Mouse (Mus musculus) MEL (cell line): Measurements from ENCODE around the gene Klf1. TPM values are rescaled to one million over a fixed set of nuclear protein-coding genes. Genes with fewer than 3 reads are reported as not detected.

Experiments used
- DNase-seq: peaks from one replicate; pipeline ENCODE4 v3.0.0; 2011; ENCODE audit warnings: low read depth, low spot score
- H3K27ac ChIP-seq: 2 replicates; pipeline ENCODE4 v1.5.1; 2012; ENCODE audit warnings: low read depth, mild to moderate bottlenecking, control low read depth, low read length, moderate library complexity; ENCODE audit not compliant: control insufficient read depth
- H3K27me3 ChIP-seq, 2 experiments: fragments of 150-350 bp in 1 of 2; sonication (generic) in 1 of 2; 2 replicates each; pipeline ENCODE4 v1.6.1; 2012; ENCODE audit warnings: low read length in 2 of 2, mild to moderate bottlenecking in 2 of 2, improper control_type of control experiment in 1 of 2, moderate library complexity in 1 of 2; ENCODE audit not compliant: insufficient read depth in 2 of 2, control insufficient read depth in 1 of 2
- H3K36me3 ChIP-seq, 2 experiments: 2 replicates each; pipeline ENCODE4 v1.6.1; 2012 to 2014; ENCODE audit warnings: low read length in 2 of 2, improper control_type of control experiment in 1 of 2, inconsistent platforms in 1 of 2, mild to moderate bottlenecking in 1 of 2; ENCODE audit not compliant: insufficient read depth in 2 of 2, control insufficient read depth in 1 of 2
- H3K4me1 ChIP-seq, 2 experiments: fragments of 150-350 bp in 1 of 2; sonication (generic) in 1 of 2; 2 replicates each; pipeline ENCODE4 v1.6.1; 2012; ENCODE audit warnings: low read length in 2 of 2, improper control_type of control experiment in 1 of 2, mild to moderate bottlenecking in 1 of 2; ENCODE audit not compliant: insufficient read depth in 2 of 2, control insufficient read depth in 1 of 2
- H3K4me3 ChIP-seq, 2 experiments: fragments of 150-350 bp in 1 of 2; sonication (generic) in 1 of 2; 2 replicates each; pipeline ENCODE4 v1.5.1; 2012; ENCODE audit warnings: low read depth in 2 of 2, low read length in 2 of 2, mild to moderate bottlenecking in 2 of 2, moderate library complexity in 2 of 2, control low read depth in 1 of 2, improper control_type of control experiment in 1 of 2; ENCODE audit not compliant: control insufficient read depth in 1 of 2, insufficient read depth in 1 of 2
- H3K79me2 ChIP-seq: 2 replicates; pipeline ENCODE4 v1.6.1; 2012; ENCODE audit warnings: mild to moderate bottlenecking, low read length, moderate library complexity; ENCODE audit not compliant: control insufficient read depth, poor library complexity, insufficient read depth
- H3K9ac ChIP-seq: 2 replicates; pipeline ENCODE4 v1.6.1; 2012; ENCODE audit warnings: low read depth, mild to moderate bottlenecking, control low read depth, low read length, moderate library complexity; ENCODE audit not compliant: control insufficient read depth, poor library complexity, severe bottlenecking
- H3K9me3 ChIP-seq: fragments of 150-350 bp; sonication (generic); replicated peaks from 2 replicates; pipeline ENCODE4 v1.6.1; 2012; ENCODE audit warnings: mild to moderate bottlenecking, low read length, improper control_type of control experiment, moderate library complexity; ENCODE audit not compliant: insufficient read depth
- CHD1 ChIP-seq: IDR thresholded peaks from 2 replicates; pipeline ENCODE4 v1.6.1; 2012; ENCODE audit warnings: low read depth, mild to moderate bottlenecking, inconsistent platforms, low read length, improper control_type of control experiment
- CTCF ChIP-seq, 3 experiments: IDR thresholded peaks in 2 of 3; conservative IDR thresholded peaks in 1 of 3; 2 replicates each; pipeline ENCODE4 v1.5.1; 2011 to 2012; ENCODE audit warnings: low read length in 3 of 3, low read depth in 2 of 3, mild to moderate bottlenecking in 2 of 3, improper control_type of control experiment in 1 of 3, inconsistent platforms in 1 of 3, mixed read lengths in 1 of 3, moderate library complexity in 1 of 3; ENCODE audit not compliant: control insufficient read depth in 1 of 3, insufficient read depth in 1 of 3, poor library complexity in 1 of 3, severe bottlenecking in 1 of 3
- E2F4 ChIP-seq: IDR thresholded peaks from 2 replicates; pipeline ENCODE4 v1.6.1; 2011; ENCODE audit warnings: low read depth, low read length, improper control_type of control experiment, borderline replicate concordance
- ELF1 ChIP-seq: IDR thresholded peaks from 2 replicates; pipeline ENCODE4 v1.6.1; 2014; ENCODE audit warnings: low read depth, mild to moderate bottlenecking, inconsistent platforms, low read length, improper control_type of control experiment, moderate library complexity
- EP300 ChIP-seq, 2 experiments: IDR thresholded peaks; 2 replicates each; pipeline ENCODE4 v1.6.1; 2011; ENCODE audit warnings: improper control_type of control experiment in 2 of 2, low read length in 2 of 2, low read depth in 1 of 2, mild to moderate bottlenecking in 1 of 2
- HCFC1 ChIP-seq: IDR thresholded peaks from 2 replicates; pipeline ENCODE4 v1.6.1; 2012; ENCODE audit warnings: low read depth, mild to moderate bottlenecking, inconsistent platforms, low read length, improper control_type of control experiment, moderate library complexity
- KAT2A ChIP-seq: conservative IDR thresholded peaks from 2 replicates; pipeline ENCODE4 v1.6.1; 2012; ENCODE audit warnings: low read depth, low read length, improper control_type of control experiment, inconsistent platforms
- MAFK ChIP-seq: IDR thresholded peaks from 2 replicates; pipeline ENCODE4 v1.6.1; 2011; ENCODE audit warnings: low read depth, mild to moderate bottlenecking, low read length, improper control_type of control experiment, borderline replicate concordance
- MAZ ChIP-seq: IDR thresholded peaks from 2 replicates; pipeline ENCODE4 v1.6.1; 2012; ENCODE audit warnings: low read depth, mild to moderate bottlenecking, inconsistent platforms, low read length, improper control_type of control experiment
- MEF2A ChIP-seq: IDR thresholded peaks from 2 replicates; pipeline ENCODE4 v1.6.1; 2014; ENCODE audit warnings: low read depth, mild to moderate bottlenecking, inconsistent platforms, low read length, improper control_type of control experiment; ENCODE audit not compliant: poor library complexity, insufficient replicate concordance, severe bottlenecking; ENCODE audit errors: extremely low read depth
- MXI1 ChIP-seq: IDR thresholded peaks from 2 replicates; pipeline ENCODE4 v1.6.1; 2011; ENCODE audit warnings: mild to moderate bottlenecking, low read depth, low read length, improper control_type of control experiment
- MYC ChIP-seq: IDR thresholded peaks from 2 replicates; pipeline ENCODE4 v1.6.1; 2011; ENCODE audit warnings: low read depth, mild to moderate bottlenecking, low read length, improper control_type of control experiment, moderate library complexity
- NELFE ChIP-seq: IDR thresholded peaks from 2 replicates; pipeline ENCODE4 v1.6.1; 2011; ENCODE audit warnings: low read depth, low read length, improper control_type of control experiment
- POLR2A ChIP-seq, 2 experiments: IDR thresholded peaks; 2 replicates each; pipeline ENCODE4 v1.6.1; 2011 to 2012; ENCODE audit warnings: low read length in 2 of 2, mild to moderate bottlenecking in 2 of 2, control low read depth in 1 of 2, improper control_type of control experiment in 1 of 2, low read depth in 1 of 2, moderate library complexity in 1 of 2; ENCODE audit not compliant: control insufficient read depth in 1 of 2, insufficient read depth in 1 of 2, poor library complexity in 1 of 2
- RCOR1 ChIP-seq: IDR thresholded peaks from 2 replicates; pipeline ENCODE4 v1.6.1; 2012; ENCODE audit warnings: low read depth, mild to moderate bottlenecking, inconsistent platforms, low read length, improper control_type of control experiment
- SIN3A ChIP-seq: IDR thresholded peaks from 2 replicates; pipeline ENCODE4 v1.6.1; 2012; ENCODE audit warnings: low read length, improper control_type of control experiment, inconsistent platforms
- SMC3 ChIP-seq: IDR thresholded peaks from 2 replicates; pipeline ENCODE4 v1.6.1; 2011; ENCODE audit warnings: low read depth, low read length, improper control_type of control experiment
- UBTF ChIP-seq: IDR thresholded peaks from 2 replicates; pipeline ENCODE4 v1.6.1; 2012; ENCODE audit warnings: low read depth, mild to moderate bottlenecking, inconsistent platforms, low read length, improper control_type of control experiment, moderate library complexity, borderline replicate concordance; ENCODE audit not compliant: insufficient read depth
- ZC3H11A ChIP-seq: IDR thresholded peaks from 2 replicates; pipeline ENCODE4 v1.6.1; 2012; ENCODE audit warnings: low read depth, mild to moderate bottlenecking, inconsistent platforms, low read length, improper control_type of control experiment
- ZKSCAN1 ChIP-seq: IDR thresholded peaks from 2 replicates; pipeline ENCODE4 v1.6.1; 2012; ENCODE audit warnings: low read depth, mild to moderate bottlenecking, inconsistent platforms, low read length, improper control_type of control experiment, moderate library complexity
- ZNF384 ChIP-seq: IDR thresholded peaks from 2 replicates; pipeline ENCODE4 v1.6.1; 2012; ENCODE audit warnings: low read depth, mild to moderate bottlenecking, inconsistent platforms, low read length, improper control_type of control experiment
- polyA plus RNA-seq, 2 experiments: library from polyadenylated mRNA; stranded (reverse) in 1 of 2; unstranded in 1 of 2; fragments of >175 nt in 1 of 2; fragments of >200 nt in 1 of 2; gene quantifications; 2 replicates each; pipeline versions ENCODE4 v1.2.1 to v1.2.4; 2012; ENCODE audit warnings: low replicate concordance in 2 of 2, low read depth in 1 of 2; ENCODE audit not compliant: insufficient read length in 2 of 2, insufficient read depth in 1 of 2, missing spikeins in 1 of 2
- total RNA-seq: library from RNA; depleted of rRNA; stranded (reverse); fragments of 300-350 nt; gene quantifications from 2 replicates; pipeline ENCODE4 v1.2.3, GENCODE M21; 2012

Klf1 gene
- total and polyA plus RNA-seq, 3 experiments: 234 to 262 TPM; not detected in 1

DNA sequence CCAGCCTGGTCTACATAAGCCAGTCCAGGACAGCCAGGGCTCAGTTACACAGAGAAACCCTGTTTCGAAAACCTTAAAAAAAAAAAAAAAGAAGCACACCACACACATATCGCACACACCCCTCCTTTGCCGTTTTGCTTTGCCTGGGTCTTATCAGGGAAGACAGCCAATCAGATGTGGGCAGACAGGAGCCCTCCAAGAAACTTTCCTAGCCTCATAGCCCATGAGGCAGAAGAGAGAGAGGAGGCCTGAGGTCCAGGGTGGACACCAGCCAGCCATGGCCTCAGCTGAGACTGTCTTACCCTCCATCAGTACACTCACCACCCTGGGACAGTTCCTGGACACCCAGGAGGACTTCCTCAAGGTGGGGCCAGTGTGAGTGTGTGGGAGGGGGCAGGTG is at the start of gene Klf1 (continued):
- TF ChIP-seq MEF2A (no peak), CHD1 (peak; percentile 94; the same call in 1 of the 2 replicates), ZC3H11A (no peak)

DNA sequence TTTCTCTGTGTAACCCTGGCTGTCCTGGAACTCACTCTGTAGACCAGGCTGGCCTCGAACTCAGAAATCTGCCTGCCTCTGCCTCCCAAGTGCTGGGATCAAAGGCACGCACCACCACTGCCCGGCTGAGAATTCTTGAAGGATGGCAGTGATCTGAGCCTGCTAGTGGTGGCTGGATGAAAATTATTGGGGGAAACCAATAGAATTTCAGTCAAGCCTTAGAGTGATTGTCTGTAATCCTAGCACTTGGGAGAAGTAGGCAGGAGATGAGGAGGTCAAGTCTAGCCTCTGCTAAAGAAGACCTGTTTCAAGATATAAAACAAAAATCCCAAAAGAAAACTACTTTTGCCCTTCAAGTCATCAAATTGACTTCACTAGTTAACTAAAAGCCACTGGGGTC is 45.3 kb upstream of the Klf1 start:
- H3K4me3 ChIP-seq: no peak overlapping the region
- H3K9me3 ChIP-seq: no peaks in the 10 kb centered on the region
- no peak for DNase-seq
- no peak overlapping the region for H3K9ac ChIP-seq
- peaks cover 10 to 18% of the 10 kb centered on the region in 2 experiments for H3K36me3 ChIP-seq
- no peak for TF ChIP-seq MEF2A
- no peak for TF ChIP-seq KAT2A
- no peak for TF ChIP-seq HCFC1
- no peak for TF ChIP-seq MAZ
- no peak for TF ChIP-seq POLR2A (IDR thresholded peaks at IDR 0.05; ENCODE audit: control insufficient read depth in 1 of 2, insufficient read depth in 1 of 2, low read depth in 1 of 2, low read length in 2 of 2, poor library complexity in 1 of 2)
- no peak for TF ChIP-seq MXI1
- TF ChIP-seq ZKSCAN1: no peak
- no peak for TF ChIP-seq MYC
- TF ChIP-seq SMC3: no peak
- TF ChIP-seq E2F4: no peak
- TF ChIP-seq RCOR1: no peak
- TF ChIP-seq EP300 (IDR thresholded peaks at IDR 0.05; ENCODE audit: low read depth in 1 of 2, low read length in 2 of 2): no peak
- no peak for TF ChIP-seq ELF1
- TF ChIP-seq SIN3A: no peak
- TF ChIP-seq MAFK: no peak
- no peak for TF ChIP-seq CTCF (IDR thresholded peaks at IDR 0.05 in 2 of 3, conservative IDR thresholded peaks at IDR 0.05 in 1 of 3; ENCODE audit: control insufficient read depth in 1 of 3, insufficient read depth in 1 of 3, low read depth in 2 of 3, low read length in 3 of 3, poor library complexity in 1 of 3, severe bottlenecking in 1 of 3)
- TF ChIP-seq ZNF384: no peak
- TF ChIP-seq NELFE: no peak
- no peak for TF ChIP-seq UBTF
- TF ChIP-seq, all 39 proteins: peak for 0
- H3K27me3 ChIP-seq: no peaks in the 10 kb centered on the region
- peaks cover 36% of the 10 kb centered on the region for H3K79me2 ChIP-seq
- H3K4me1 ChIP-seq: peaks cover 5 to 8% of the 10 kb centered on the region in 2 experiments; a peak in 3 of 4 replicates
- H3K27ac ChIP-seq: no peak overlapping the region
